Mouse (Mus musculus) megakaryocyte-erythroid progenitor cell, adult 5-6 weeks (primary cell): ENCODE data around the gene Ankrd55. TPM values are rescaled to one million over a fixed set of nuclear protein-coding genes. Genes with fewer than 3 reads are reported as not detected.

ENCODE experiments used
- ATAC-seq: replicated peaks from 2 replicates; pipeline ENCODE4 v1.8.0; 2016; ENCODE audit warnings: mild to moderate bottlenecking, inconsistent platforms; ENCODE audit not compliant: severe bottlenecking, poor library complexity, low FRiP score, low TSS enrichment
- total RNA-seq, 2 experiments: library from RNA; stranded (forward) in 1 of 2; stranded (reverse) in 1 of 2; fragments of 200-1000, 215-1000 nt in 1 of 2; fragments of >200 nt in 1 of 2; fragmentation: Nextera tagmentation in 1 of 2; gene quantifications; 2 replicates each; pipeline ENCODE4 v1.2.3; 2014 to 2017

Ankrd55 gene
- total RNA-seq, 2 experiments from 2014 or later, result not detected

GRCm38 (mm10) chr13:112335531-112335930 is 47.3 kb downstream of the Ankrd55 start:
- ATAC-seq, result no peak

DNA sequence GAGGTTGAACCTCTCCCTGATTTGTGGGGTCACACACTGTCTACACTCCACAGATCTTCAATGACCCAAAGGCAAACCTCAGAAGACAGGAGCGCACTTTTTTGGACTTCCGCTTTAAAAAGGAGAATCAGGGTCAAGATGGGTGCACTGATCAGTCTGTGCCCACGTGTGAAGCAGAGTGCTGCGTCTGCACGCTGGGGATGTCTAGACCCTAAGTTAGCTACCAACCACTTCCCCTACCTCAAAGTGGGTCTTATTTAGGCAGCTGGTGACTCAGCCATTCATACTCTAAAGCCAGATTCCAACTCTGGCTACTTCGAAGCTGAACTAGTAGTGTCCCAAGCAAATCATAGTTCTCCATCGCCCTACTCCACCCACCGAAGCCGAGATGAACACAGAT is 48.9 kb downstream of the Ankrd55 start:
- ATAC-seq, result no peak

DNA sequence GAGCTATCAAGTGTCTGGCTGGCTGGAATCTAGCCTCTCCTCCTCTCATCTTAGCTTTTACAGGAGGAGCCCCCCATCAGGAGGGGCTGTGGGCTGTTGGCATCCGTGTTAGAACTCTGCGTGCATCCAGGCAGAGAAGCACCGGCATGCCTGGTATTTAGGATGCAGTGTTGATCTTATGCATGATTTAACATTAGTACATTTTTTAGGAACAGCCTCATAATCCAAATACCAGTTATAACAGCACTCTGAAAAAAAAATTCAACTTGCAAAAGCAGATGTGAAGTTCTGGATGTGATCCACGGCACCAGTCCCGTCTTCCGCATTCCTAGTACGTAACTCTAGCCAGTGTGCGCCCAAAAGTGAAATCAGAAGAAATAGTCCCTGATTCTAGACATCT is 52.0 kb downstream of the Ankrd55 start:
- no peak for ATAC-seq

GRCm38 (mm10) chr13:112340761-112341160 is 52.5 kb downstream of the Ankrd55 start:
- no peak for ATAC-seq

DNA sequence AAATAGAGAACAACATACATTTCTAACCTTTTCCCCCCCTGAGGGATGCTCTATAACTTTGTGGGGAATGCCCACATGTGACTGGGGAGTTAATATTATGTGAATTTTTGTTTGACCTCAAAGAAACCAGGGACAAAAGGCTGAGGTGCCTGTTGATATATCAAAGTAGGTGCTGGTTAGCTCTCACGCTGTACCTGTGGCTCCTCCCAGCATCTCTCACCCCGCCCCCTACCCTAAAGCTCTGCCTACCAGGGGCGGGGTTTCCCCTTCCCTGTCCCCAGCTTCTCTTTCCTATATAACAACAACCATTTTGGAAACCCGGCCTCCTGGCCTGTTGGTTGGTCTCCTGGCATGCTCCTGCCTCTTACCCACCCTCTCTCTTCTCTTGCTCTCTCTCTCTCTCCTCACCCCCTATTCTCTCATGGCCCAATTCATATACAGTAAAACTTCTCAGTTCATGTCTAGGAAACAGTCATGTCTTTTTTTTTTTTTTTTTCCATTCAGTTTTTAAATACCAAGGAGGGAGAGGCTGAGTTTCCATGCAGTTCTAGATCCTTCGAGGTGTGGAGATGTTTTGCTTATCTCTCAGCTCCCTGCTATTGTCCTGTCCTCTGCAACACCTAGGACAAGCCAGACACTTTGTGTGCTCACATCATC is 54.8 kb downstream of the Ankrd55 start:
- 0 out of 2 replicates have a peak, but pooled peaks have one; percentile 41 for ATAC-seq

- ATAC-seq, result no peak
These were observed 55.4 kb downstream of the Ankrd55 start for GRCm38 (mm10) chr13:112343628-112344009.

DNA sequence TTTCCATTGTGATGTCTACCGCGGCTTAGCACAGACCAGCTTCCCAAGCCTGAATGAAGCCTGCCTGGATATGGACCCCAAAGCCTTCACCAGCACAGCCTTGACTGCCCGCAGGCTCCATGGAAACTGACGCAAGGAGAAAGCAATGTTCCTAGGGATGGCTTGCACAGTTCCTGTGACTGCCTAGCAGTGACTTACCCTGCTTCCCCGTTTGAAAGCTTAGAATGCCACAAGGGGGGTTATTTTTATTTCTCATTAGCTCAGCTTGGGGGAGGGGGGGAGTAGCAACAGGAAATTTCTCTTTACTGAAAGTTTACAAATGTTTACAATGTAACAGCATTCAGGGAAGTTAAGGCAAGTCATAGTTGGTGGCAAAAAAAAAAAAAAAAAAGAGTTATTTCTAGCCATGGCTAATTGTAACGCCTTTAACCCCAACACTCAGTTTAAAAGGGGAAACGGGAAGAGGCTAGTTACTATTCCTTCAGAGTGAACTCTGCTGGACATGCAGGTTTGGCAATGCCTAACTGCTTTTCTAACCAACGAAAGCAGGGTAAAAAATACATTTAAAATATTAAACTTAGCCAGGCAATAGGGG is 56.1 kb downstream of the Ankrd55 start:
- no peak for ATAC-seq

- no peak for ATAC-seq
These were observed 57.3 kb downstream of the Ankrd55 start for GRCm38 (mm10) chr13:112345542-112345941.

- ATAC-seq, result no peak
These were observed 57.8 kb downstream of the Ankrd55 start for GRCm38 (mm10) chr13:112346031-112346430.

DNA sequence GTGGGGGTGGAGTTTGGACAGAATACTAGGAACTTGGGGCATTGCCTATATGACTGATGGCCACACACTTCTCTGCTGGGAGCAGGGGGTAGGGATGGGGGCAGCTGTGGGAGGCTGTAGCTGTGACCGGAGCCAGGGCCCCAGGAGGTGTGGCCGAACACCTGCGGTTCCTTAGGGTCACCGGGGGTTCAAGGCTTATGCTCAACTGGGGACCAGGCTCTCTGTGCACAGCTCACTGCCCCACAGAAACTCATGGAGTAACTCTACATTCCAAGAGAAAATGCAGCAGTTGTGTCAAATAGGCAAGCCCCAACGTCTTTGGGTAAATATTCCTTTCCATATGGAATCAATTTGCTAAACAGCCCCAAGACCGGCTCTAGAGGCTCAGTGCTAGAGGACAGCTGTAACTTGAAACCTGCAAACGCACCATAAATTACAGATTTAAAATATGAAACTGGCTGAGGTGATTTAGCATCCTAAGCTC is 58.5 kb downstream of the Ankrd55 start:
- ATAC-seq, result no peak

DNA sequence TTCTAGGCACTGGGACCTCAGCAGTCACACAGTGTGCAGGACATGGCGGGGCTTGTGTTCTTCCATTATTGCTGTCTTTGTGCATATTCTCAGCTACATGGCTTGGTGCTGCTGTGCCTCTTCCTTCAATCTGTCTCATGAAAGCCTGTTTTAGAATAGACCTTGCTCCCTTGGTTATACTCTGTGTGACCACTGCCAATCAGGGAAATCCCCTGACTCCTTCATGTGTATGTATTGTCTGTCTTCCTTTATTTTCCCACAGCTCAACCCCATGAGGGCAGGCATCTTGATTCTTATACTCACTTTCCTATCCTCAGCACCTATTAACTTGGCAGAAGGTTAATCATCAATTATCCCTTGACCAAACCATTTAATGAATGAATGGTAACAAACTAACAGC is 60.0 kb downstream of the Ankrd55 start:
- ATAC-seq, result no peak

DNA sequence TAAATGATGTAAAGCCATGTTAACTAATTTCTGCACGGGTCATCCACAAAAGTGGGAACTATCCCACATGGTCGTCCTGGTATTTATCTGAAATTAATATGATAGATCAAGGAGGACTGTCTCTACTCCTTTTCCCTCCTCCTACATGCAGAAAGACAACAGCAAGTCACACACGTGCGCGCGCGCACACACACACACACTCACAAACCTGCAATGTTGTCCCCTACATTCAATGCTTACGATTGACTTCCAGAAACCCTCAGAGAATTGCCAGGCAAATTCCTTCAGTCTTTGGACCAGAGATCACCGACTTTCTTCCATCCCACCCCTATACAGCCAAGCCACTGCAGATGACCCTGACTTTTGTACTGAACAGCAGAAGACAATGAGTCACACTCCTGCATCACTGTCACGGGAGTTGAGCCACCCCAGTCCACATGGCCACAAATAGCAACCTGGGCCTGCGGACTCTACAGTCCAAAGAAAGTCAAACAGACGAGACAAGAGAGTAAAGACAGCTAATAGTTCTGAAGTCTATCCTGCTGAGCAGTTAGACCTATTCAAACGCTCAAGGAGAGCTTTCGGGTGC is 60.7 kb downstream of the Ankrd55 start:
- ATAC-seq, result no peak

DNA sequence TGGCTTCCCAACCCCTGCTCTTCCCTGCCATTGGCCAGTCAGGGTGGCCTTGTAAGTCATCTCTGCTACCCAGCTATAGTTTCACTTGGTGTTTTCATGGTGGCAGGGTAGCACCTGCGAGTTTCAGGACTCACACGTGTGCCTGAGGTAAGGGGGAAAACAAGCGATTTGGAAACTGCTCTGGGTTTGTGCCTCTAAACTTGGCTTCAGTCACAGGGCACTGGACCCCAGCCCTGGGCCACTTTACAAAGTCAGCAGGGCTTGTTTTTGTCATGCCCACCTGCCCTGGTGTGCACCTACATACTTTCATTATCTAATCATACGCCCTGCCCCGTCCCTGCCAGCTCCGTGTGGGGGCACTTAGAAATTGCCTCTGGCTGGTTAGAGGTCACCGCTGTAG is 61.2 kb downstream of the Ankrd55 start:
- no peak for ATAC-seq

DNA sequence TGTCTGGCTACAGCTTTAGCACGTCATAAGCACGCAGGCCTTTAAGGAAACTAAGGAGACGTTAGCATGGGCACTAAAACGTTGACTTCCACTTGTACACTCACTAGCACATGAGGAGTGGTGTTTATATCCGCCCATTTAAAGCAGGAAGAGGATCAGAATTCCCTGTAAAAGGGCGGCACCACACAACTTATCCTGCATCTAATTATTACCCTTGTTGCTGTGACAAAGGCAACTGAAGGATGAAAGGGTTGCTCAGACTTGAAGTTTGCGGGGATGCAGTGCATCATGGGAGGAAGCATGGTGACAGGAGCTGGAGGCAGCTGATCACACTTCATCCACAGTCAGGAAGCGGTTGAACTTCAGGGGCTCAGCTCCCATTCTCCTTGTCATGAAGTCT is 63.7 kb downstream of the Ankrd55 start:
- no peak for ATAC-seq

- no peak for ATAC-seq
These were observed 66.0 kb downstream of the Ankrd55 start for GRCm38 (mm10) chr13:112354109-112354867.

GRCm38 (mm10) chr13:112354958-112355357 is 66.7 kb downstream of the Ankrd55 start:
- peak; percentile 51; the same call in 1 of the 2 replicates for ATAC-seq

DNA sequence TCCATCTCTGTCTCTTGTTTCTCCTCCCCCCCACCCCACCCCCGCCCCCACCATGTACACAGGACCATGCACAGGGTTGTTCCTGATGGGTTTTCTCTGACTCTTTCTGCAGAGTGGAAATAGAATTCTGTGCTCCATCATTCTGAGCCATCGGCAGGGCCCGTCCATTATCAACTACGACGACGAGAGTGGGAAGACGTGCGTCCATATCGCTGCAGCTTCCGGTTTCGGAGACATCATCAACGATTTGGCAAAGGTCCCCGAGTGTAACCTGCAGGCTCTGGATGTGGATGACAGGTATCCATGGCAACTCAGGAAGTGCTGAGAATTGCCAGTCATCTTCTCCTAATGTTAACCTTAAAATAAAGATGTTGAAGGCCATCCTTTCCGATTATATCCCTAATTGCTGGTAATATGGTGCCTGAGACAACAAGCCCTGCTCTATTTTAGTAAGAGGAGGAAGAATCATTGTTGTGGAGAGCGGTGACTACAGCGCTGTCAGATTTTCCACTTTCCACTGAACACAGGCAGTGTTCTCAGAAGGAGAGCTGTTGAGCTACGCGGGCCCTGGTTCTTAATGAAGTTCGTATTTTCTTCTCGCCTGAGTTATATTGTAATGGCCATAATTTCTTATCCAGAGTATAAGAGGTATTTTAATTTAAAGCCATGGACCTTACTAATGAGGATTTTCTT is 67.7 kb downstream of the Ankrd55 start:
- ATAC-seq, result no peak

- ATAC-seq, result no peak
These were observed 73.3 kb downstream of the Ankrd55 start for GRCm38 (mm10) chr13:112361575-112361974.

GRCm38 (mm10) chr13:112363218-112363617 is 75.0 kb downstream of the Ankrd55 start:
- no peak for ATAC-seq

- ATAC-seq, result no peak
These were observed 75.5 kb downstream of the Ankrd55 start for GRCm38 (mm10) chr13:112363746-112364145.
